Mouse (Mus musculus) liver, postnatal 0 days (tissue): ENCODE data around the gene Fbxl8.

Experiments used
- CTCF ChIP-seq: sonication (generic); IDR thresholded peaks from 2 replicates; pipeline ENCODE4 v1.5.1; 2016; ENCODE audit warnings: antibody characterized with exemption, low read depth
- EP300 ChIP-seq: IDR thresholded peaks from 2 replicates; pipeline ENCODE4 v1.6.1; 2016; ENCODE audit warnings: antibody characterized with exemption, low read depth, mild to moderate bottlenecking

- TF ChIP-seq CTCF (peak; percentile 35; the same call in 1 of the 2 replicates), EP300 (no peak)
These were observed 41.0 kb downstream of the Fbxl8 start, which contains the start of gene Elmo3 for GRCm38 (mm10) chr8:105305211-105306145.
